Mouse (Mus musculus) spleen, adult 2 months (tissue): Measurements from ENCODE around the gene Epb41l4b. TPM values are rescaled to one million over a fixed set of nuclear protein-coding genes. Genes with fewer than 3 reads are reported as not detected.

Experiments used
- DNase-seq, 2 experiments: peaks; one replicate each; pipeline versions ENCODE4 v3.0.0 to v3.0.0-alpha.2; 2012 to 2021; ENCODE audit warnings: low spot score in 2 of 2, low read depth in 1 of 2
- H3K27ac ChIP-seq: fragments of 200-500 bp; 2 replicates; pipeline ENCODE4 v1.5.1; 2012; ENCODE audit warnings: low read length, inconsistent platforms; ENCODE audit not compliant: insufficient read depth
- H3K27me3 ChIP-seq: fragments of 200-500 bp; 2 replicates; pipeline ENCODE4 v1.6.1; 2012; ENCODE audit warnings: mild to moderate bottlenecking, moderate library complexity, low read length, inconsistent platforms; ENCODE audit not compliant: control insufficient read depth, insufficient read depth
- H3K36me3 ChIP-seq: fragments of 200-500 bp; 2 replicates; pipeline ENCODE4 v1.6.1; 2012; ENCODE audit warnings: mild to moderate bottlenecking, low read length, inconsistent platforms; ENCODE audit not compliant: control insufficient read depth, insufficient read depth
- H3K4me1 ChIP-seq: fragments of 200-500 bp; 2 replicates; pipeline ENCODE4 v1.6.1; 2011; ENCODE audit warnings: inconsistent platforms; ENCODE audit not compliant: control insufficient read depth, insufficient read depth, insufficient read length
- H3K4me3 ChIP-seq: fragments of 200-500 bp; 2 replicates; pipeline ENCODE4 v1.5.1; 2011; ENCODE audit warnings: mild to moderate bottlenecking, inconsistent platforms; ENCODE audit not compliant: insufficient read depth, insufficient read length; ENCODE audit errors: extremely low read depth
- CTCF ChIP-seq: fragments of 200-500 bp; IDR thresholded peaks from 2 replicates; pipeline ENCODE4 v1.5.1; 2011; ENCODE audit warnings: mild to moderate bottlenecking, inconsistent platforms; ENCODE audit not compliant: insufficient read depth, insufficient read length, insufficient replicate concordance; ENCODE audit errors: extremely low read depth
- POLR2A ChIP-seq: fragments of 200-500 bp; IDR thresholded peaks from 2 replicates; pipeline ENCODE4 v1.6.1; 2011; ENCODE audit warnings: low read depth, low read length, inconsistent platforms
- WGBS: fragments of 180-500 bp; shearing (Covaris S2); methylation state at CpG from one replicate; pipeline ENCODE4 v1.1.7; 2018; 5-methylcytosine and 5-hydroxymethylcytosine counted together
- polyA plus RNA-seq: library from polyadenylated mRNA; depleted of rRNA; stranded (reverse); fragments of >200 nt; gene quantifications from 2 replicates; pipeline ENCODE4 v1.2.3, GENCODE M21; 2012

Epb41l4b gene
- polyA plus RNA-seq, 1 experiment: 0.78 TPM

GRCm38 (mm10) chr4:57181538-57181937, 38.3 kb upstream of the Epb41l4b start:
- WGBS: 75% methylated on average over 1 of the region's 1 CpGs
- no peaks in the 10 kb centered on the region for H3K4me1 ChIP-seq
- TF ChIP-seq POLR2A: no peak
- no peak for TF ChIP-seq CTCF
- no peaks in the 10 kb centered on the region for H3K27me3 ChIP-seq
- no peak for DNase-seq
- H3K27ac ChIP-seq: no peak overlapping the region
- H3K36me3 ChIP-seq: no peaks in the 10 kb centered on the region
- H3K4me3 ChIP-seq: no peak overlapping the region

- H3K27me3 ChIP-seq: no peaks in the 10 kb centered on the region
- DNase-seq: no peak
- H3K27ac ChIP-seq: no peak overlapping the region
Observed at GRCm38 (mm10) chr4:57178881-57179280, 35.6 kb upstream of the Epb41l4b start.

GRCm38 (mm10) chr4:57175329-57175728, 32.1 kb upstream of the Epb41l4b start:
- H3K4me1 ChIP-seq: no peaks in the 10 kb centered on the region
- no peaks in the 10 kb centered on the region for H3K27me3 ChIP-seq
- no peak for DNase-seq
- no peak overlapping the region for H3K4me3 ChIP-seq
- no peaks in the 10 kb centered on the region for H3K36me3 ChIP-seq
- no peak overlapping the region for H3K27ac ChIP-seq
- TF ChIP-seq POLR2A (no peak), CTCF (no peak)
- WGBS: 83% methylated on average over 10 of the region's 10 CpGs

More at GRCm38 (mm10) chr4:57178881-57179280, 35.6 kb upstream of the Epb41l4b start:
- no peak for TF ChIP-seq CTCF
- TF ChIP-seq POLR2A: no peak
- Histone ChIP-seq H3K4me1 (no peaks in the 10 kb centered on the region), H3K4me3 (no peak overlapping the region), H3K36me3 (no peaks in the 10 kb centered on the region)
- WGBS: 81% methylated on average over 4 of the region's 4 CpGs

GRCm38 (mm10) chr4:57172861-57173260, 29.6 kb upstream of the Epb41l4b start:
- no peaks in the 10 kb centered on the region for H3K4me1 ChIP-seq
- H3K27me3 ChIP-seq: no peaks in the 10 kb centered on the region
- no peak overlapping the region for H3K27ac ChIP-seq
- H3K36me3 ChIP-seq: no peaks in the 10 kb centered on the region
- DNase-seq: no peak
- TF ChIP-seq CTCF (no peak), POLR2A (no peak)
- H3K4me3 ChIP-seq: no peak overlapping the region
- WGBS: 54% methylated on average over 8 of the region's 8 CpGs

- Histone ChIP-seq H3K27ac (no peak overlapping the region), H3K36me3 (no peaks in the 10 kb centered on the region), H3K4me3 (no peak overlapping the region), H3K4me1 (no peaks in the 10 kb centered on the region), H3K27me3 (no peaks in the 10 kb centered on the region)
- WGBS: 83% methylated on average over 5 of the region's 5 CpGs
- DNase-seq: no peak
- TF ChIP-seq CTCF (no peak), POLR2A (no peak)
Observed at GRCm38 (mm10) chr4:57171817-57172216, 28.6 kb upstream of the Epb41l4b start.

- H3K27me3 ChIP-seq: no peaks in the 10 kb centered on the region
- TF ChIP-seq CTCF: no peak
- no peak for TF ChIP-seq POLR2A
- H3K36me3 ChIP-seq: no peaks in the 10 kb centered on the region
- 84% methylated on average over 3 of the region's 3 CpGs for WGBS
- DNase-seq: no peak
- H3K27ac ChIP-seq: no peak overlapping the region
- H3K4me1 ChIP-seq: no peaks in the 10 kb centered on the region
- H3K4me3 ChIP-seq: no peak overlapping the region
Observed at GRCm38 (mm10) chr4:57168680-57169079, 25.4 kb upstream of the Epb41l4b start.

- WGBS: 91% methylated on average over 1 of the region's 1 CpGs
- DNase-seq: no peak
- no peaks in the 10 kb centered on the region for H3K4me1 ChIP-seq
- no peaks in the 10 kb centered on the region for H3K36me3 ChIP-seq
- no peak overlapping the region for H3K27ac ChIP-seq
- H3K4me3 ChIP-seq: no peak overlapping the region
- H3K27me3 ChIP-seq: no peaks in the 10 kb centered on the region
- no peak for TF ChIP-seq POLR2A
- TF ChIP-seq CTCF: no peak
Observed at GRCm38 (mm10) chr4:57168277-57168676, 25.0 kb upstream of the Epb41l4b start.
